Mouse (Mus musculus): ENCODE results near the gene Kdm5a.

Kdm5a gene

GRCm38 (mm10) chr6:120472455-120473140, 108.7 kb downstream of the Kdm5a start:
- no peak for DNase-seq

- DNase-seq, result peak; percentile 51
These were observed 109.5 kb downstream of the Kdm5a start for GRCm38 (mm10) chr6:120473427-120473826.

- DNase-seq, result peak; percentile 60
These were observed 111.4 kb downstream of the Kdm5a start for GRCm38 (mm10) chr6:120475288-120475687.

- DNase-seq, result no peak
These were observed 115.4 kb downstream of the Kdm5a start for GRCm38 (mm10) chr6:120479302-120479701.

- no peak for DNase-seq
These were observed 116.4 kb downstream of the Kdm5a start for GRCm38 (mm10) chr6:120480361-120480760.

- peak; percentile 20 for DNase-seq
These were observed 117.6 kb downstream of the Kdm5a start for GRCm38 (mm10) chr6:120481538-120481937.

- DNase-seq, result no peak
These were observed 118.1 kb downstream of the Kdm5a start for GRCm38 (mm10) chr6:120482021-120482420.

- DNase-seq, result no peak
These were observed 118.8 kb downstream of the Kdm5a start for GRCm38 (mm10) chr6:120482756-120483155.

GRCm38 (mm10) chr6:120483211-120483626, 119.3 kb downstream of the Kdm5a start:
- peak; percentile 63 for DNase-seq

GRCm38 (mm10) chr6:120485038-120485437, 121.1 kb downstream of the Kdm5a start:
- no peak for DNase-seq

- no peak for DNase-seq
These were observed 122.2 kb downstream of the Kdm5a start for GRCm38 (mm10) chr6:120486051-120486510.

GRCm38 (mm10) chr6:120488647-120489046, 124.7 kb downstream of the Kdm5a start:
- no peak for DNase-seq

GRCm38 (mm10) chr6:120489461-120489860, 125.5 kb downstream of the Kdm5a start:
- no peak for DNase-seq

GRCm38 (mm10) chr6:120491064-120491463, 127.1 kb downstream of the Kdm5a start:
- DNase-seq, result no peak

GRCm38 (mm10) chr6:120491862-120492498, 128.1 kb downstream of the Kdm5a start:
- no peak for DNase-seq

- peak; percentile 38 for DNase-seq
These were observed 128.8 kb downstream of the Kdm5a start for GRCm38 (mm10) chr6:120492499-120493373.

GRCm38 (mm10) chr6:120493374-120494181, 129.7 kb downstream of the Kdm5a start, which contains the start of gene Tmem121b:
Gene Tmem121b (minus strand): TSS chr6:120493807.
- peak; percentile 68 for DNase-seq

All from kidney, postnatal 14 days (tissue).